Mouse (Mus musculus) cortical plate, adult 2 months (tissue): ENCODE measurements at regions not wholly inside any gene's neighbourhood (a gene's known extent, or its start where the extent isn't known, plus 50 kb on each side); places are given as distances from the start of the nearest gene placed in this dataset.

Source experiments
- CTCF ChIP-seq: fragments of 200-500 bp; IDR thresholded peaks from 2 replicates; pipeline ENCODE4 v1.5.1; 2011; ENCODE audit warnings: mild to moderate bottlenecking, control low read depth, low read length; ENCODE audit not compliant: insufficient read depth; ENCODE audit errors: extremely low read depth
- POLR2A ChIP-seq: fragments of 200-500 bp; IDR thresholded peaks from 2 replicates; pipeline ENCODE4 v1.6.1; 2011; ENCODE audit warnings: mild to moderate bottlenecking, low read length, control low read depth; ENCODE audit not compliant: insufficient read depth; ENCODE audit errors: extremely low read depth

DNA sequence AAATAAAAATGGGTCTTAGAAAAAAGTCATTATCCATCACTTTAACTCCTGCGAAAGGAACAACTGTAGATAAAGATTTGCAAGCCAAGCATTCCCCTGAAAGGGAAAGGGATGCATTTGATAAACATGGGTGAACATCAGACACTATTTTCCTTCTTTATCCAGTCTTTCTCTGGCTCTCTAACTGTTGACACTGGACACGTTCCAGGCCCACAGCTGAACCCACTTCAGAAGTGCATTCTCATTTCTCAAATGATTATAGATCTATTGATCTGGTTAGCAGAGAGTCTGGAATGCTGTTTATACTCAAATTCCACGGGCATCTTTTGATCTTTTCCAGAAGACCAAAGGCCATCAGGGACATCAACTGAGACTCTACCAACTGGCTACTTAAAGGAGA, 317.7 kb downstream of the Plk2 start:
- TF ChIP-seq POLR2A (no peak), CTCF (no peak)
